Mouse (Mus musculus) intestine, embryonic 16.5 days (tissue): Measurements from ENCODE around the gene Vezt. TPM values are rescaled to one million over a fixed set of nuclear protein-coding genes. Genes with fewer than 3 reads are reported as not detected.

Source experiments
- ATAC-seq: fragments of 200-750 bp; cut with Nextera tagmentation; 2 replicates; pipeline ENCODE4 v1.8.0; 2017; ENCODE audit warnings: moderate TSS enrichment, moderate library complexity
- H3K27ac ChIP-seq: fragments of 300-500 bp; sonication (generic); 2 replicates; pipeline ENCODE4 v1.5.1; 2014; ENCODE audit warnings: mild to moderate bottlenecking, low read length
- H3K27me3 ChIP-seq: fragments of 300-500 bp; sonication (generic); replicated peaks from 2 replicates; pipeline ENCODE4 v1.6.1; 2014; ENCODE audit warnings: low read length, control low read depth, mixed read lengths; ENCODE audit not compliant: control insufficient read depth, insufficient read depth
- H3K36me3 ChIP-seq: fragments of 300-500 bp; sonication (generic); 2 replicates; pipeline ENCODE4 v1.6.1; 2014; ENCODE audit warnings: low read length, control low read depth; ENCODE audit not compliant: control insufficient read depth, insufficient read depth
- H3K4me1 ChIP-seq: fragments of 300-500 bp; sonication (generic); 2 replicates; pipeline ENCODE4 v1.6.1; 2014; ENCODE audit warnings: low read length, control low read depth, mixed read lengths; ENCODE audit not compliant: control insufficient read depth, insufficient read depth
- H3K4me2 ChIP-seq: fragments of 300-500 bp; sonication (generic); 2 replicates; pipeline ENCODE4 v1.6.1; 2014; ENCODE audit warnings: low read depth, low read length, control low read depth
- H3K4me3 ChIP-seq: fragments of 300-500 bp; sonication (generic); 2 replicates; pipeline ENCODE4 v1.5.1; 2014; ENCODE audit warnings: mild to moderate bottlenecking, low read length
- H3K9ac ChIP-seq: fragments of 300-500 bp; sonication (generic); 2 replicates; pipeline ENCODE4 v1.6.1; 2014; ENCODE audit warnings: low read depth, low read length
- H3K9me3 ChIP-seq: fragments of 300-500 bp; sonication (generic); 2 replicates; pipeline ENCODE4 v1.6.1; 2016; ENCODE audit warnings: low read length, control low read depth; ENCODE audit not compliant: control insufficient read depth
- WGBS: fragments of 180-500 bp; shearing (Covaris S2); extraction: QIAGEN DNeasy Blood & Tissue Kit; methylation state at CpG from one replicate; pipeline ENCODE4 v1.1.7; 2014; 5-methylcytosine and 5-hydroxymethylcytosine counted together
- microRNA counts: library from miRNA; unstranded; fragments of <30 nt; microRNA quantifications from one replicate; lab custom pipeline; 2016
- microRNA-seq: library from miRNA; unstranded; fragments of <30 nt; microRNA quantifications from one replicate; pipeline ENCODE4, GENCODE M21; 2016
- polyA plus RNA-seq: library from polyadenylated mRNA; unstranded; fragments of >200 nt; fragmentation: Nextera tagmentation; extraction: Ambion mirVana; gene quantifications from 2 replicates; pipeline ENCODE4 v1.2.1, GENCODE M21; 2015

The Vezt gene
- polyA plus RNA-seq, 1 experiment from 2014 or later: 18.5 TPM

GRCm38 (mm10) chr10:93892551-93892950, 143.1 kb downstream of the Vezt start:
- Histone ChIP-seq H3K27ac (no peak overlapping the region), H3K4me2 (no peak overlapping the region), H3K9ac (no peak overlapping the region), H3K4me3 (no peak overlapping the region), H3K4me1 (peaks cover 5% of the 10 kb centered on the region), H3K27me3 (no peaks in the 10 kb centered on the region), H3K9me3 (no peaks in the 10 kb centered on the region), H3K36me3 (no peaks in the 10 kb centered on the region)
- 93% methylated on average over 4 of the region's 4 CpGs for WGBS
- ATAC-seq: no peak

- Histone ChIP-seq H3K9me3 (no peaks in the 10 kb centered on the region), H3K27me3 (no peaks in the 10 kb centered on the region), H3K4me1 (peaks cover 5% of the 10 kb centered on the region), H3K9ac (no peak overlapping the region), H3K4me3 (no peak overlapping the region), H3K36me3 (peaks cover 4% of the 10 kb centered on the region; the same call in 1 of the 2 replicates), H3K27ac (no peak overlapping the region), H3K4me2 (no peak overlapping the region)
- no peak for ATAC-seq
- 95% methylated on average over 1 of the region's 1 CpGs for WGBS
These were observed 144.6 kb downstream of the Vezt start for GRCm38 (mm10) chr10:93891031-93891430.

- peak overlapping the region; percentile 90 for H3K4me2 ChIP-seq
- H3K9ac ChIP-seq: no peak overlapping the region
- no peaks in the 10 kb centered on the region for H3K27me3 ChIP-seq
- H3K4me1 ChIP-seq: peaks cover 5% of the 10 kb centered on the region
- H3K9me3 ChIP-seq: no peaks in the 10 kb centered on the region
- no peak overlapping the region; the same call in 1 of the 2 replicates for H3K4me3 ChIP-seq
- no peak overlapping the region for H3K27ac ChIP-seq
- 75% methylated on average over 4 of the region's 4 CpGs for WGBS
- ATAC-seq: no peak
- H3K36me3 ChIP-seq: peaks cover 4% of the 10 kb centered on the region; the same call in 1 of the 2 replicates
These were observed 145.1 kb downstream of the Vezt start for GRCm38 (mm10) chr10:93890565-93890964.

- Histone ChIP-seq H3K4me1 (peaks cover 5% of the 10 kb centered on the region), H3K36me3 (peaks cover 8% of the 10 kb centered on the region), H3K4me2 (peak overlapping the region; percentile 90), H3K4me3 (peak overlapping the region; percentile 99), H3K9ac (peak overlapping the region; percentile 95), H3K27ac (peak overlapping the region; percentile 29), H3K9me3 (no peaks in the 10 kb centered on the region), H3K27me3 (no peaks in the 10 kb centered on the region)
- ATAC-seq: no peak; the same call in 1 of the 2 replicates
- WGBS: under 1% methylated on average over 22 of the region's 22 CpGs
These were observed 145.6 kb downstream of the Vezt start for GRCm38 (mm10) chr10:93889976-93890375.

GRCm38 (mm10) chr10:93889579-93889950, 146.1 kb downstream of the Vezt start:
- peaks cover 9% of the 10 kb centered on the region for H3K36me3 ChIP-seq
- peak; percentile 98 for ATAC-seq
- H3K4me1 ChIP-seq: peaks cover 5% of the 10 kb centered on the region
- no peaks in the 10 kb centered on the region for H3K27me3 ChIP-seq
- under 1% methylated on average over 29 of the region's 30 CpGs for WGBS
- H3K27ac ChIP-seq: peak overlapping the region; percentile 82
- H3K4me3 ChIP-seq: peak overlapping the region; percentile 99
- no peaks in the 10 kb centered on the region for H3K9me3 ChIP-seq
- H3K4me2 ChIP-seq: peak overlapping the region; percentile 90
- peak overlapping the region; percentile 95 for H3K9ac ChIP-seq

MicroRNA genes within 50 kb of the gene (microRNA counts, 519-probe panel; counts per million panel counts)
- microRNA mmu-miR-331-3p (lab: Ali Mortazavi, UCI) (2,641 counts per million, percentile 64 among the panel's probes with 10 or more counts), microRNA mmu-miR-331-5p (lab: Ali Mortazavi, UCI) (1,678 counts per million, percentile 21 among the panel's probes with 10 or more counts)

Small RNA genes lying within 50 kb of the gene (microRNA-seq; reads per million reads assigned to microRNA genes)
- gene Mir331: 61.5 reads per million, percentile 42 among the genes with 10 or more reads in this experiment

Other genes with a start within 250 kb of the Vezt start
- 0.17 and 0.34 TPM in 2 replicates for gene Usp44, start 204.3 kb downstream of the Vezt start, polyA plus RNA-seq
- 162 and 169 TPM in 2 replicates for gene Metap2, start 138.7 kb downstream of the Vezt start, polyA plus RNA-seq
- gene Fgd6, start 184 bp upstream of the Vezt start, polyA plus RNA-seq: 2.7 and 3.0 TPM in 2 replicates
- 8.8 and 10.4 TPM in 2 replicates for gene Nr2c1, start 112.2 kb upstream of the Vezt start, polyA plus RNA-seq
- gene Ndufa12, start 162.9 kb upstream of the Vezt start, polyA plus RNA-seq: 405 and 411 TPM in 2 replicates